16 mouse cellular contexts compared by ENCODE assay signal in the genomic region with DNA sequence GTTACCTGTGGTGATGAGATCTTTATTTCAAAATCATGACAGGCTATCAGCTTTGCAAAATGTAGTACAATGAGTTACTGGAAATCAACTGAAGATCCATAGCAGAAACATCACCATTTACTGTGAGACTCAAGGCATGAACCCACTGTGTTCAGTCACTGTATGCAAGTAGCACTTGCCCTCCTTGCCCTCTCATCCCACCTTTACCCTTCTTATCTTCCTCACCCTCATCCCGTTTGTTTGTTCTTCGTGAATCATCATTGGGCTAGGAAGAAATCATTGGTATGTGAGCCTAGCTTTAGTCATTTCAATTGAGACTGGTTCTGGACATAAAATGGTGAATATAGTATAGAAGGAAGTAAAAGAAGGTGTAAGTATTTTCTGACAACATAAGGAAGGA.
"Had no signal": no experiment of that assay in that cellular context is flagged by ENCODE, and none has a peak within 500 bp of the region (broad histone marks: within the 10 kb centered on the region; RNA-seq: fewer than 3 reads in every experiment).

No protein-coding gene starts in this region.

- H3K4me3 ChIP-seq: neural tube, embryonic 12.5 days; neural tube, embryonic 13.5 days; neural tube, embryonic 15.5 days; stomach, embryonic 15.5 days had no signal

- DNase-seq: retina, postnatal 1 day; right cerebral cortex, adult 18-20 months; right cerebral cortex, postnatal 14 days; right cerebral cortex, postnatal 25 days; right cerebral cortex, postnatal 4 days; spleen, adult 18-20 months; thymus, adult 18-20 months; thymus, adult 2 months; thymus, postnatal 14 days; thymus, postnatal 25 days; thymus, postnatal 36 days; thymus, postnatal 4 days had no signal

- H3K36me3 ChIP-seq: neural tube, embryonic 12.5 days; neural tube, embryonic 13.5 days; neural tube, embryonic 15.5 days; stomach, embryonic 15.5 days had no signal

- H3K9ac ChIP-seq: neural tube, embryonic 12.5 days; neural tube, embryonic 13.5 days; neural tube, embryonic 15.5 days; stomach, embryonic 15.5 days had no signal

- H3K27ac ChIP-seq: neural tube, embryonic 12.5 days; neural tube, embryonic 13.5 days; neural tube, embryonic 15.5 days; stomach, embryonic 15.5 days had no signal

- H3K4me1 ChIP-seq: neural tube, embryonic 12.5 days; neural tube, embryonic 13.5 days; neural tube, embryonic 15.5 days; stomach, embryonic 15.5 days had no signal

- H3K27me3 ChIP-seq: neural tube, embryonic 12.5 days; neural tube, embryonic 13.5 days; neural tube, embryonic 15.5 days; stomach, embryonic 15.5 days had no signal

- H3K4me2 ChIP-seq: neural tube, embryonic 12.5 days; neural tube, embryonic 13.5 days; neural tube, embryonic 15.5 days; stomach, embryonic 15.5 days had no signal

- H3K9me3 ChIP-seq: neural tube, embryonic 12.5 days; neural tube, embryonic 13.5 days; neural tube, embryonic 15.5 days; stomach, embryonic 15.5 days had no signal
